Mouse (Mus musculus) olfactory bulb, adult 2 months (tissue): ENCODE measurements around the gene Mlx. TPM values are rescaled to one million over a fixed set of nuclear protein-coding genes. Genes with fewer than 3 reads are reported as not detected.
A peak's percentile ranks its signal among the peaks of the same experiment; 100 is the strongest.
"Not testable (repeated sequence)": the region's sequence is repeated elsewhere in the genome, so short reads cannot be mapped to it uniquely, and the experiment has no call there.

Source experiments
- H3K27ac ChIP-seq: fragments of 200-500 bp; 2 replicates; pipeline ENCODE4 v1.5.1; 2012; ENCODE audit warnings: low read depth, low read length; ENCODE audit not compliant: insufficient read depth
- H3K4me1 ChIP-seq: fragments of 200-500 bp; 2 replicates; pipeline ENCODE4 v1.6.1; 2012; ENCODE audit warnings: low read length; ENCODE audit not compliant: control insufficient read depth, insufficient read depth
- H3K4me3 ChIP-seq: fragments of 200-500 bp; 2 replicates; pipeline ENCODE4 v1.5.1; 2012; ENCODE audit warnings: mild to moderate bottlenecking, low read depth, low read length, moderate library complexity; ENCODE audit not compliant: insufficient read depth
- CTCF ChIP-seq: fragments of 200-500 bp; IDR thresholded peaks from 2 replicates; pipeline ENCODE4 v1.5.1; 2012; ENCODE audit warnings: low read depth, mild to moderate bottlenecking, low read length, moderate library complexity; ENCODE audit not compliant: insufficient read depth
- POLR2A ChIP-seq: fragments of 200-500 bp; IDR thresholded peaks from 2 replicates; pipeline ENCODE4 v1.6.1; 2012; ENCODE audit warnings: mild to moderate bottlenecking, low read depth, low read length, moderate library complexity; ENCODE audit not compliant: insufficient read depth
- WGBS: fragments of 180-500 bp; shearing (Covaris S2); methylation state at CpG from one replicate; pipeline ENCODE4 v1.1.7; 2018; 5-methylcytosine and 5-hydroxymethylcytosine counted together
- polyA plus RNA-seq: library from polyadenylated mRNA; stranded (reverse); fragments of >200 nt; gene quantifications from 2 replicates; pipeline ENCODE4 v1.2.4, GENCODE M21; 2012; ENCODE audit warnings: low replicate concordance; ENCODE audit not compliant: missing spikeins, insufficient read depth, insufficient read length

The Mlx gene
- polyA plus RNA-seq, 1 experiment = not detected

GRCm38 (mm10) chr11:101110708-101111107, 23.6 kb downstream of the Mlx start:
- 71% methylated on average over 5 of the region's 5 CpGs for WGBS
- peaks cover 11% of the 10 kb centered on the region; the same call in 1 of the 2 replicates for H3K4me1 ChIP-seq
- no peak for TF ChIP-seq POLR2A
- no peak for TF ChIP-seq CTCF
- no peak overlapping the region for H3K4me3 ChIP-seq
- H3K27ac ChIP-seq = no peak overlapping the region

DNA sequence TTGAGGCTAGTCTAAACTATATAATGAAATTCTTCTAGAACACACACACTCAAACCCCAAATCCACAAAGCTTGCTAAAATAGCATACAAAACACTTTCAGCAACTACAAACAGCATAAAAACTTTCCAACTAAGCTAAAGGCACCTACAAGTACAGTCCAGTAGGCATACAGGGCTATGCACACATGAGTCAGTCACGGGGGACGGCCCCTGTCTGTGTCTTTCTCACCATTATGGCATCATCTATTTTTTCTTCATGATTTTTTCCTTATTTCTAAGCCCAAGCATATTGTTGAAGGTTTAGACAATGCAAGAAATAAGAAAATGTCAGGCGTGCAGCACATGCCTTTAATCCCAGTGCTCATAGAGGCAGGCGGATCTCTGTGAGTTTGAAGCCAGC, 24.1 kb downstream of the Mlx start:
- 90% methylated on average over 4 of the region's 4 CpGs for WGBS
- TF ChIP-seq CTCF (no peak), POLR2A (no peak)
- Histone ChIP-seq H3K27ac (no peak overlapping the region), H3K4me3 (no peak overlapping the region), H3K4me1 (peaks cover 11% of the 10 kb centered on the region; the same call in 1 of the 2 replicates)

- no peak overlapping the region for H3K4me3 ChIP-seq
- TF ChIP-seq POLR2A = no peak
- no peak for TF ChIP-seq CTCF
- H3K4me1 ChIP-seq = peaks cover 17% of the 10 kb centered on the region; the same call in 1 of the 2 replicates
- H3K27ac ChIP-seq = no peak overlapping the region
- 78% methylated on average over 3 of the region's 3 CpGs for WGBS
These were observed 25.1 kb downstream of the Mlx start for GRCm38 (mm10) chr11:101112186-101112585.

DNA sequence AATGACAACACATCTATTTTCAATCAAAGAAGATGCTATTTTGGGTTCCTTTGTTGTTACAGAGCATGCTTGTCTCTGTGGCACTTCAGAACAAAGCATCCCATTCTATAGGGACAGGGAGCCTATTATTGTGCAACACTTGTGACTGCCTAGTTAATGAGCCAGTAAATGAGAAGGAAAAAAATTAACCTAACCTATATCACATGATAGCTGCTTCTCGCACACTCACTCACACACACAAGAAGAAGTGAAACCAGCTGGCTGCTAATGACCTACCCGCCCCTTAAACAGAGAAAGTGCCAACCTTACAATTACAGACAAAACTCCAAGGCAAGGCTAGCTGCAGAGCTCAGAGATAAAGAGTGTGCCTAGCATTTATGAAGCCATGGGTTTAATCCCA, 28.5 kb downstream of the Mlx start:
- H3K4me3 ChIP-seq = no peak overlapping the region
- H3K4me1 ChIP-seq = peaks cover 19% of the 10 kb centered on the region
- H3K27ac ChIP-seq = peak overlapping the region; percentile 59; the same call in 1 of the 2 replicates
- WGBS = 6% methylated on average over 2 of the region's 2 CpGs
- TF ChIP-seq POLR2A = no peak
- TF ChIP-seq CTCF = no peak

- 43% methylated on average over 4 of the region's 4 CpGs for WGBS
- Histone ChIP-seq H3K4me3 (0 out of 2 replicates have a peak overlapping the region, but pooled peaks have one; percentile 14), H3K4me1 (peaks cover 23% of the 10 kb centered on the region), H3K27ac (no peak overlapping the region)
- no peak for TF ChIP-seq POLR2A
- TF ChIP-seq CTCF = no peak
These were observed 31.0 kb downstream of the Mlx start for GRCm38 (mm10) chr11:101118105-101118504.

DNA sequence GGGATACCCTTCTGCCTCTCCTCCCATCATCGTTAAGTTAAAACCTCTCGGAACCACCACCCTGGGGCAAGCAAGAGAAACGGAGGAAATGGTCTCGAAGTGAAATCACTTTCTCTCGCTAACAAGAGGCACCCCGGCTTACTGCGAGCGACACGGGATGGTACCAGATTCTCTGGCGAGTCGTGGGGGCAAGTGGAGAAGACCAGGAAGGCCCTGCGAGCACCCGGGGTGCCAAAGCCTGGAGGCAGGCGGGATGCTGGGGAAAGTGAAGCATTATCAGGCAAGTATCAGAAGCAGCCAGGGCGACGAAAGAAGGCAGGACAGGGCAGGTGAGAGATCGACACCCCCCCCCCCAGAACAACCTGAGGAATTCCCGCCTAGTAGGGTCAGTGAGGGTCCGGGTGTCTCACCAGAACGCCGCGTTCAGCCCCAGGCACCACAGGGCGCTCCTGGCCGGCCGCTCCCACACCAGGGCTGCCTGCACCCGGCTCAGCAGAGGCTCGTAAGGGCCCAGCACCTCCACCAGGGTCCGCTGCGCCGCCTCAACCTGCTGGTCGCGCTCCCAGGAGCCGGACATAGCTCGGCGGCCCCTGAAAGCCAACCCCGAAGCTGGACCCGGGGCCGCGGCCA, 32.2 kb downstream of the Mlx start:
- TF ChIP-seq POLR2A = no peak
- TF ChIP-seq CTCF = peak; percentile 20; the same call in 1 of the 2 replicates
- WGBS = under 1% methylated on average over 38 of the region's 39 CpGs

DNA sequence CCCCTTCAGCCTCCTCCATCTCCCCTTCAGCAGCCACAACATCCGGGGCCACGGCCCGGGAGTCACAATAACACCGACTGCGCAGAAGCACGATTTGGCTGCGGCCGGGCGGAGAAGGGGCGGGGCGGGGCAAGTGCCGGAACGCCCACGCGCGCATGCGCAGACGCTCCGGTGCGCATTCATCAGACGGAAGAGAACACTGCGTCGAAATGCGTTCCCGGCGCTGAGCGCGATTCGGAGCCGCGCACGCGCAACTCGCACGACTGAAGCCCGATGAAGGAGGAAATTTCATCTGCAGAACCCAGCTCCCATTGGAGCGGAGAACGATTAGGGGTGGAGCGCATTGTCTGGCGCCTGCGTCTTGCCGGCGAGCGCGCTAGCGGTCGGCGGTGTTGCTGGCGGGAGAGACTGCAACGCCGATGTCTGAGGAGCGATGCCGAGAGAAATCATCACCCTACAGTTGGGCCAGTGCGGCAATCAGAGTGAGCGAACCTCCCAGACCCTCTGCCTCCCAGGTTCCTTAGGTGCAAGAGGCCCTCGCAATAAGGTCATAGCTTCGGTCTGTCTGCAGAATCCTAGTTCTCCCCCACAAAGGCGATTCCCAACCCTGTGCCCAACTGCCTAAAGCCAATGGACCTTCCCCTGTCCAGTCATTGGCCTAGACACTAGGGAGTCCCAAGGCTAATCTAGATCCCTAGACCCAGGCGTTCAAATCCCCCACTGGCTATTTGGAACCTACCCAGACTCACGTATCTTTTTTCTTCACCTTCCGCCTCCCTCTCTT, 32.9 kb downstream of the Mlx start, which contains the start of the genes Retreg3 and Tubg1:
Gene Retreg3, minus strand, starts transcription at position 133 of the 784 bp plus-strand sequence.
Gene Tubg1, plus strand, starts transcription at position 178 of the 784 bp plus-strand sequence.
- under 1% methylated on average over 61 of the region's 61 CpGs for WGBS
- TF ChIP-seq POLR2A (peak; percentile 96), CTCF (no peak)
- Histone ChIP-seq H3K27ac (peak within 1 kb of the TSS; percentile 68), H3K4me1 (peaks cover 18% of the 10 kb centered on the region), H3K4me3 (peak within 1 kb of the TSS; percentile 76)

More for the DNA sequence above, 32.2 kb downstream of the Mlx start:
- Histone ChIP-seq H3K27ac (peak overlapping the region; percentile 56), H3K4me3 (peak overlapping the region; percentile 69), H3K4me1 (peaks cover 20% of the 10 kb centered on the region)

GRCm38 (mm10) chr11:101120545-101121188, 33.6 kb downstream of the Mlx start:
- no peak for TF ChIP-seq POLR2A
- no peak for TF ChIP-seq CTCF
- Histone ChIP-seq H3K4me3 (peak overlapping the region; percentile 76), H3K27ac (peak overlapping the region; percentile 68; the same call in 1 of the 2 replicates), H3K4me1 (peaks cover 16% of the 10 kb centered on the region)
- WGBS = 15% methylated on average over 19 of the region's 19 CpGs

GRCm38 (mm10) chr11:101124494-101124893, 37.4 kb downstream of the Mlx start:
- H3K4me3 ChIP-seq, H3K4me1 ChIP-seq, H3K27ac ChIP-seq: not testable (repeated sequence)
- WGBS = 94% methylated on average over 8 of the region's 8 CpGs

GRCm38 (mm10) chr11:101125008-101125407, 37.9 kb downstream of the Mlx start:
- H3K4me1 ChIP-seq, H3K4me3 ChIP-seq, H3K27ac ChIP-seq: not testable (repeated sequence)
- 96% methylated on average over 9 of the region's 9 CpGs for whole genome bisulfite sequencing
